Mouse (Mus musculus) left cerebral cortex, adult 11 months (tissue): ENCODE measurements at regions not wholly inside any gene's neighbourhood (a gene's known extent, or its start where the extent isn't known, plus 50 kb on each side); places are given as distances from the start of the nearest gene placed in this dataset.
"Not testable (repeated sequence)": the region's sequence is repeated elsewhere in the genome, so short reads cannot be mapped to it uniquely, and the experiment has no call there.

Source experiments
- DNase-seq: peaks from one replicate; pipeline ENCODE4 v3.0.0; 2022; ENCODE audit warnings: low spot score

DNA sequence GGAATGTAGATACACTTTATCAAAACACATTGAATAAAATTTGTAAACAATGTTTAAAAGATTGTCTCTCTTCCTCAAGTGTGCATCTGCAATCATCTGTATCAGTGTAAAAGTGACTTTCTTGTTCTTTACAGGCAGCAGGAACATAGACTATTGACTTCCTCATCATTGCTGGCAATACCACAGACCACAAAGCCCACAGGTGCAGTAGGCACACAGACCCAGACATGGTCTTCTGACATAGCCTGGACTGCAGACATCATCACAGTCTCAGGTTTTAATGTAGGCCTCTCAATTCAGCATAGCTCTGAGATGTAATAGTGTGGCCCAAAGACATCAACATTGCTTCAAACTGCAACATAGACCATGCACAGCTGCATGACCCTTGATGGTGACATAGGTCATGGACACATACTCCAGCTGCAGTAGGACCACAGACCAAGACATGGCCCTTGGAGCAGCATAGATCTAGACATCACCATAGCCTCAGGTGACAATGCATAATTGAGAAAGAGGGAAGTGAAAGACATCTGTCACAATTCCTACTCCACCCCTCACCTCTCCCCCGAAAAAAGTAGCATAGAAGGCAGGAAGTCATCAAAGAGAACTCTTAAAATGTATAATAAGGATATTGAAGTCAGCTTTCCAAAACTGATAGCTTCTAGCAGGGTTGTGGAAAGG, 74.1 kb upstream of the Speer2 start:
- DNase-seq = no peak

DNA sequence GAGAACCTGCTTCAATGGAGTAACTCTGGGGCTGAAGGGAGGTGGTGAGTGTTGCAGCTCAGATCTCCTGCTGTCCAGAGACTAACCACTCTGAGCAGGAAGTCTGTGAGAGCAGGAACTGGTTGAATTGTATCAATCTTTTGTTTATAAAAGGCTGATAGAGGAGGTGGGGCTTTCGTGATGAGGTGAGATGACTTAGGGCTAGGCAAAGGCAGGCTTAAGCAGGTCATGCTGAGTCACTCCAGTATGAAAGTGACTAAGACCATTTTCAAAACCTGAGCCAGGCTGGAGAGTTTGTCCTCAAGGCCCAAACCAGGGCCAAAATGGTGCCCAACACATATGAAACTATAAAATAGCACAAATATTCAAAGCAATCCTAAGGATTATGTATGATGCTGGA, 80.1 kb upstream of the Speer2 start:
- no peak for DNase-seq

GRCm38 (mm10) chr16:69948783-69949182, 85.2 kb upstream of the Speer2 start:
- no peak for DNase-seq

DNA sequence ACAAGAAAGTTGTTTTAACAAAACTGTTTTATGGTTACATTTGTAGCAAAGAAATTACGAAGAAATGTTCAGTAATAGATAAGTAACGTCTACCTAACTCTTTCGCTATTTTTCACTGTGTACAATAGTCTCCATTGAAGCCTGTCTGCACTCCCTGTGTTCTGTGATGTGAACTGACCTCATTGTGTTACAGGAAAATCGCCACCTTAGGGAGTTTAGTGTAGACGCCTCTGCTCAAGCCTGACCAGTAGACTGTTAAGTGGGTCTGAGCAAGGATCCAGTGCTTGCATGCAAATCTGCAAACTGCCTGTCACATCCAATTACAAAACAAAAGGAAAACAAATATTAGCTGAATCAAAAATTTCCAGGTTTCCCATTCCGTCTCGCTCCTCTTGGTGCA, 85.8 kb upstream of the Speer2 start:
- no peak for DNase-seq

- no peak for DNase-seq
These were observed 88.0 kb upstream of the Speer2 start for GRCm38 (mm10) chr16:69951581-69951980.

DNA sequence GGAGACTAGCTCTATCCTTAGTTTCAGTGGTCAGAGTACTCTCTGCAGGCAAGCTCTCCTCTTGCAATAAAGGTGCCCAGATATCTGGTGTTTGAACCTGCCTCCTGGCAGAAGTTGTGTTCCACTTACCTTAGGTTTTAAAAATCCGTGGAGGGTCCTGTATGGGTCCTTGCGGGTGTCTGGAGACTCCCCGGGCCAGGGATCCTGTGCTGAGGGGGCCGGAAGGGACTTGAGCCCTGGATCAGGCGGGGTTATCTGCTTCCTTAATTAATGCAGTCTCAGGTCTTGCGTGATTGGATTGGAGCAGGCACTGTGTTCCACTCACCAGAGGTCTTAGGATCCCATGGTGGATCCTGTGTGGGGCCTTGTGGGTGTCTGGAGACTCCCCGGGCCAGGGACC, 103.0 kb upstream of the Speer2 start:
- not testable (repeated sequence) for DNase-seq

DNA sequence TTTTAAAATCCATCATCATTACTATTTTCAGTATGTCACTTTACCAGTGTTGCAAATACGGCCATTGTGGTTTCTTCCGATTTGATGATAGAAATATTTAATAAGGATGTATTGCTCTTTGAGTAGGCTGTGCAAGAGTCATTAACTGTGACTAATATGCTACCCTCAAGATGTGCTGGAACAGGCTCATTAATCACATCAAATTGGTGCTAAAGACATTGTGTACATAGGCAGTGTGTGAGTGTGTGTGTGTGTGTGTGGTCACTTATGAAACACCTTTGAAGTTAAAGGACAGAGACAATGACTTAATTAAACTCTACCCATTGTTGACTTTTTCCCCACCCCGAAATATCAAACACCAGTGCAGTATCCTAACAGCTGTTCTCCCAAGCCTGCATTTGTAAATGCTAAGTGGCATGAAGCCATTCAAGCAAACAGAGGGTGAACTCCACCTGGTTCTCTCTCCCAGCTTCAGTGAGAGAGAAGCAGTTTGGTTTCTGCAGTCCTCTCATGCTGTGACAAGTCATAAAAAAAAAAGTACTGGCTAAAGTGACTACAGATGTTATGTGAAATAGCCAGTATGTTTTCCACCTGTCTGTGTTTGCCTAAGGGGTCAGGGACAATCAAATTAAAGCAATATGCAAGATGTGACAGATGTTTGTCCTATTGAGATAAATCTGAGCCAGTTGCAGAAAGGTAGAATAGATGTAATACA, 116.4 kb upstream of the Speer2 start:
- DNase-seq = no peak

DNA sequence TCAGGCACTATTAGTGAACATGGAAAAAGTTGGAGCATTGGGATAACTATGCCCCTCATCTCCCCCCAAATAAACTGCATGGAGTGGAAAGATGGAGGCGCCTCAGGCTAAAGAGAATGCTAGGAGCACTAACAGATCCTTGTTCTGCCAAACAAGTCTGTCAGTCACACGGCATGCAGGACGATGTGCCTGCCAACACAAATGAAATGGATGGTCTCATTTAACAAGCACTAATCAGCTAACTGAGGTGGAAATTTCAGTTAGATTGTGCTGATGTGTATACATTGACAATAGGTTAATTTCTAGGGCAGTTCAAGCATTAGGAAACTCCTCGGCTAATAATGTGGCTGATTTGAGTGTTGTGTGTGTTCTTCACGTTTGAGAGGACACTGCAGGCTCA, 120.8 kb upstream of the Speer2 start:
- DNase-seq = no peak

GRCm38 (mm10) chr16:69991907-69992470, 128.4 kb upstream of the Speer2 start:
- DNase-seq = no peak

DNA sequence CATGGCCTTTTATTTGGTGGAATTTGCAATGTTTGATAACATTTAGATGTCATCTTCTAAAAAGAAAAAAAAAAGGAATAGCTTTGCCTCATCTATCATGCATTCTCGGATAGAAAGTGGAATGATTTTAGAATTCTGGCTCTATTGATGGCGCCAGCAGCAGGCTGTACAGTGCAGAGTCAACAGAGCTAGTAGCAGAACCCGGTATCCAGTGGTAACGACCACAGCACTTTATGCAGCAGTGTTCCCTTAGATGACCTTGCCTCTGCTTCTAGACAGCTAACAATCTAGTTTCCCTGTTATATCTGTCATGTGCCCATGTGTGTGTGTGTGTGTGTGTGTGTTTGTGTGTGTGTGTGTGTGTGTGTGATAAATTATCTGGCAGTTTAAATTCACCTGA, 129.2 kb upstream of the Speer2 start:
- no peak for DNase-seq

GRCm38 (mm10) chr16:70006863-70007262, 143.3 kb upstream of the Speer2 start:
- no peak for DNase-seq

- no peak for DNase-seq
These were observed 153.4 kb upstream of the Speer2 start for GRCm38 (mm10) chr16:70016980-70017379.

GRCm38 (mm10) chr16:70019564-70019963, 156.0 kb upstream of the Speer2 start:
- DNase-seq = no peak

DNA sequence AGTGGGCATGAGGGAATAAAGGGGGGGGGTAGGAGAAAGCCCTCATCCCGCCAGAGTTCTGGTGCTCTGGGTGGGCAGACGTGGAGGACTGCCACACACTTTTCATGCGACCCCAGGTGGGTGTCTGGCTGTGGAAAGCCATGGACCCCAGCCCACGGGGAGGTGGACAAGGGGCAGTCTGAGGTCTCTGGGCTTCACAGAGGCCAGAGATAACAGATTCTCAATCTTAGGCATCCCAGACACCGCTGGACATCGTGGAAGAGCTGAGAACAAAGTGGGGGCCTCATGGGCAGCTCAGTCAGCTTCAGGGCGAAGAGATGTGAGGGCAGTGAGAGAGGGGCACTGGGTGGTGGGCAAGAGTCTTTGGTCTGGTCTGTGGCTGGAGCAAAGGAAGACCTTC, 157.9 kb upstream of the Speer2 start:
- DNase-seq = no peak

DNA sequence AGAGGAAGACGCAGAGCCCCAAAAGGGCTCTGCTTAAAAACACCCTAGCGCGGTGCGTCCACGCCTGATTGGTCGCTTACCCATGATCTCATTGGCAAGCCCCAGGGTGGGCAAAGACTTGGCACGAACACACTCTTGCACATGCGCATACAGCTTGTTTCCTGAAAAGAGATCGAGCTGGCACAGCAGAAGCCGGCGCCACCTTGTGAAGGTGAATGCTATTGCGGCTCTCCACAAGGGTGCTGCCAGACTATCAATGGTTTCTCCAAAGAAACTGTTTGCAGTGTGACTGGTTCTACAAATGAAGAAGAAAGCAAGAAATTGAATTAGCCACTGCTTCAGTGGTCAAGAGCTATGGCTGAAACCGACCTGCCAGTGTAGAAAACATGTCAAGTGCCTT, 165.1 kb upstream of the Speer2 start:
- no peak for DNase-seq

- DNase-seq = no peak
These were observed 182.0 kb upstream of the Speer2 start for GRCm38 (mm10) chr16:70045547-70045946.

DNA sequence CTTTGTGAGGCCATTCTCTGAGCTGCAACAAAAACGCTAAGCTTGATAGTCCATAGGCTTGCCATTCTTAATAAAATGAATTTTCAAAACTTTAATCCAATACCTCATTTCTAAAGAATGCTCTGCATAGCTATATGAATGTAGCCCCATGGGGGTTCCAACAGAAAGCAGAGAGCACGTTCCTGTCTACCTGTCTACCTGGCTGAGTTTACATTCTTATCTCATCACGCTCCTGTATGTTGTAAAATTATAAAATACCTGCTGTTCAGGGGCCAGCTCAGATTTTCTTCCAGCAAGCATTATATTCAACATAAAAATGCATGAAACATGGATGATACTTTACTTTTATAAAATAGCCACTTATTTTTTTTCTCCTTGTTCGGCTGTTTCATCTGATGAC, 182.5 kb upstream of the Speer2 start:
- DNase-seq = no peak

- DNase-seq = no peak
These were observed 186.3 kb upstream of the Speer2 start for GRCm38 (mm10) chr16:70049850-70050249.

DNA sequence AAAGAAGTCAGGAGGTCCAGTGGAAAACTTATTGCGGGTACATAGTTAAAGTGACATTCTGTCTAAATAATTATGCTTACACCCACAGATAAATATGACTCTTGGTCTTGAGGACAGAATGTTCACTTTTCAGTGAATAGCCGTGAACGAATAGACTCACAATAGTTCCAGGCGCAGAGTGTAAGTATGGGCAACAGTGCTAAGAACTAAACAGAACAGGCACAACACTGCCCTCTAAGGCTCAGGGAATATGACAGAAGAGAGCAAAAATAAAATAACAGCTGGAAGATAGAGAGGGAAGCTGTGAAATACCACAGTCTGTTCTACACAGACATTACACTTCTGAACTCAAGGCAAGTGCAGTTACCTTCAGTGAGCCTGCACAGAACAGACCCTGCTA, 207.9 kb upstream of the Speer2 start:
- DNase-seq = no peak

DNA sequence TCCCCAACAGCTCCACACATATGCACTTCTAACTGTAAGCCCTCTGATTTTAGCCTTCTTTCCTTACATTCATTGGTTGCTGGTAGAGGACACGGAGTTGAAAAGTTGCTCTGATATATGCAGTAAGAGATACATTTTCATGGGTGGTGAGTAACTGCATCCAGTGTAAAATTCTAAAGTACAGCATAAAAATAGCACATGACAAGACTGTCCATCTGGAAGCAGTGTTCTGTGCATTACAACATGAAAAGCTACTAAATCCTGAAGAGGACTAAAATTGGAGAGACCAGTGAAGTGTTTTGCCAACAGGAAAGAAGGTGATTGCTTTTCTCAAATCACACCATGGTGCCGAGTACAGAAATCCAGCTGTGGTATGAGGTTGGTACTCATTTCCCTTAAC, 210.2 kb upstream of the Speer2 start:
- no peak for DNase-seq

DNA sequence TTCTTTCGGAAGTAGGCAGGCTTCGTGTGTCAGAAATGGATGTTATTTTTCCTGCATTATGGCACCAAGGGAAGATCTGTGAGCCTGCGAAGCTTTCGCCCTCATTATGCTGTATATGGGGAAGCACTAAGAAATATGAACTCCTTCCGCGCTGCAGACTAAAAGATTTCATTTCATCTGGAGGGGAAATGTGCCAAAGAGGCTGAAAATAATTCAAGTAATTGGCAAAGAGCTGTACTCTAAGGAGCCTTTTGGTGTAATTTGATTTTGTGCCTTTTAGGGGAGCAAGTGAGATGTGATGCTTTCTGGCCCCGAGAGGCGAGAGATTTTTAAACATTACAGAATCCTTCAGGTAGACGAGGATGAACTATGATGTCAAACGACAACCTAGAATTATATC, 216.0 kb upstream of the Speer2 start:
- DNase-seq = no peak

DNA sequence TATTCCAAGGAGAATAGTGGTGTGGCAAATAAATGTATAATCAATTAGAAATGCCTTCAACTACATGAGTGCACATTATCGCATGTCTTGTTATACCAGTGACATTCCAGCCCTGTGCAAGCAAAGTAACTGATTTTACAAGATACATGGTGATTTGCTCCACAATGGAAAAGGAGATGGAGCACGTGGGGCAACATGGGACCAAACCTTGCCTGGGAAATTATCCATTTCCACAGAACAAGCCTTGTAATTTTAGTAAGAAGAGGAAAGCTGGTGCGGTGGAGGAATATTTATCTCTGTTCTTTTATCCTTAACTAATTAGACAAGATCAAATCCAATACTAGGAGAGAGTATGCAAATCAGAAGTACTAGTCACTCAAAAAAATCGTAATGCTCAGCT, 222.5 kb upstream of the Gbe1 start:
- no peak for DNase-seq

DNA sequence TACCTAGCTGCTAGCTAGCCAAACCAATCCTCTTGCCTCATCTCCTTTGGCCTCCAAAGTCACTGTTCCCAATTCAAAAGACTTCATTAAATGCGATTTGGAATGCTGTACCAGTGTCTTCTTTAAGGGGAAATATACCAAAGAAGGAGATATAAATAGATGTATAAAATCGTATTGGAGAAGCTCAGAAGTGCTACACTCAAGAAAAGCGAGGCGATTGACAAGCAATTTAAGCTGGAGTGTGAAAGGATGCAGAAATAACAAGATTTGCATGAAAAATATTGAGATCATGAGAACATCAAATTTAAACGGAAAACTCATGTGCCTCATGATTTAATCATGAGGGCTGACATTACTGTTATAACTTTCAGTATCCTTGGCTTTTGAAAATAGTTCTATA, 221.8 kb upstream of the Gbe1 start:
- no peak for DNase-seq

- peak; percentile 56 for DNase-seq
These were observed 220.5 kb upstream of the Gbe1 start for GRCm38 (mm10) chr16:70093224-70093623.
